Mouse (Mus musculus): Measurements from ENCODE around the gene Adam11.

GRCm38 (mm10) chr11:102770662-102771435 lies 9.6 kb downstream of the Adam11 start:
- TF ChIP-seq CTCF (IDR thresholded peaks at IDR 0.05; ENCODE audit: control insufficient read depth, insufficient read depth, insufficient read length) (no peak), USF1 (IDR thresholded peaks at IDR 0.05; ENCODE audit: low read depth) (no peak), MAX (IDR thresholded peaks at IDR 0.05) (no peak), MYOD1 (IDR thresholded peaks at IDR 0.05; ENCODE audit: control insufficient read depth, insufficient read length, low read depth) (no peak), FOSL1 (IDR thresholded peaks at IDR 0.05; ENCODE audit: insufficient read depth, low read length, poor library complexity, severe bottlenecking) (no peak), MYOG (IDR thresholded peaks at IDR 0.05; ENCODE audit: control insufficient read depth, extremely low read depth, insufficient read length) (no peak), CEBPB (IDR thresholded peaks at IDR 0.05; ENCODE audit: low read depth) (no peak)

Measured in C2C12 (cell line).